Mouse (Mus musculus) cerebellum, adult 18-20 months (tissue): Measurements from ENCODE around the gene Acot5.
"Not testable (repeated sequence)": the region's sequence is repeated elsewhere in the genome, so short reads cannot be mapped to it uniquely, and the experiment has no call there.

Experiments used
- DNase-seq, 2 experiments: peaks; one replicate each; pipeline ENCODE4 v3.0.0; 2021

Gene Acot5

DNA sequence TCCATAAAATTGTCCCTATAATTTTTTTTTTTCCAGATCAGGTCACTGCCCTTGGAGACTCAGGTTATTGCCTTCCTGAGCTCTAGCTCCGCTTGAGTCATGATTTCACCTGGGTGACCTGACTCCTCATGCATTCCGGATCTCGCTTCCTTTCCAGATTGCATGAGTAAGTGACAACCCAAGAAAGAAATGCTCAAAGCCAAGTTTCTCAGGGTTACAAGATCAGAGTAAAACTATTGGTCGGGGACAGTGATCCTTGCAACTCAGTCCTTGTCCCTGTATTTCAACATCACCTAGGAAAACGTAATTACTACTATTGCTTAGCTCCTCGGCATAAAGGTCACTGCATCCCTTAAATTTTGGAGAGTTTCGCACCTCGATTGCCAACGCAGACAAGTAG, at the start of gene Acot5:
Gene Acot5, plus strand, starts transcription at position 340 of the 400 bp plus-strand sequence.
- no peak for DNase-seq

DNA sequence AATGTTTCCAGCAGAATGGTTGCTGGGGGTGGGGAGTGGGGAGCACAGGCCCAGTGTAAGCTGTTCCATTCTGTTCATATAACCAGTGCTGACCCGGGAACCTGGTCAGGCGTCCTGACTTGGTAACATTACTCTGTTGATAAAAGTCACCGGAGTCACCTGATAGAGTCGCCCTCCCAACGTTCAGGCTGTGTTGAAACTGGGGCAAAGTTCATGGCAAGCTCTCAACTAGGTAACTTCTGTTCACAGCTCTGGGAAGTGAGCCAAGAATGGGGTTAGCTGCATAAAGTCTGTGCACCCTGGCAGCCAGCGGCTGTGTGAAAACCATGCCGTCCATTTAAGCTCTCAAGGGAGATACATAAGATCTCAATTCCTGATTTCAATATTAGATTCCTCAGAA, 48.6 kb upstream of the Acot5 start:
- not testable (repeated sequence) for DNase-seq

DNA sequence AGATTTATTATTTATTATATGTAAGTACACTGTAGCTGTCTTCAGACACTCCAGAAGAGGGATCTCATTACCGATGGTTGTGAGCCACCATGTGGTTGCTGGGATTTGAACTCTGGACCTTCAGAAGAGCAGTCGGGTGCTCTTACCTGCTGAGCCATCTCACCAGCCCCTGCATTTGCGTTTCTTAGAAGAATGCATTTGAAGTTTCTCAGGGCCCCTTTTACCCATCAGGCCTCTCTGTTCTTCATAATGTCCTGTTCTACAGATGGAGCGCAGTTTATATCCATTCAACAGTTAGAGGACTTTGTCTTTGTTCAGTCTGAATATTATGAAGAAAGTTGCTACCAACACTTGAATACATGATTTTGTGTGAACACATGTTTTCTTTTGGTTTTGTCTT, 46.9 kb upstream of the Acot5 start:
- DNase-seq: not testable (repeated sequence)

DNA sequence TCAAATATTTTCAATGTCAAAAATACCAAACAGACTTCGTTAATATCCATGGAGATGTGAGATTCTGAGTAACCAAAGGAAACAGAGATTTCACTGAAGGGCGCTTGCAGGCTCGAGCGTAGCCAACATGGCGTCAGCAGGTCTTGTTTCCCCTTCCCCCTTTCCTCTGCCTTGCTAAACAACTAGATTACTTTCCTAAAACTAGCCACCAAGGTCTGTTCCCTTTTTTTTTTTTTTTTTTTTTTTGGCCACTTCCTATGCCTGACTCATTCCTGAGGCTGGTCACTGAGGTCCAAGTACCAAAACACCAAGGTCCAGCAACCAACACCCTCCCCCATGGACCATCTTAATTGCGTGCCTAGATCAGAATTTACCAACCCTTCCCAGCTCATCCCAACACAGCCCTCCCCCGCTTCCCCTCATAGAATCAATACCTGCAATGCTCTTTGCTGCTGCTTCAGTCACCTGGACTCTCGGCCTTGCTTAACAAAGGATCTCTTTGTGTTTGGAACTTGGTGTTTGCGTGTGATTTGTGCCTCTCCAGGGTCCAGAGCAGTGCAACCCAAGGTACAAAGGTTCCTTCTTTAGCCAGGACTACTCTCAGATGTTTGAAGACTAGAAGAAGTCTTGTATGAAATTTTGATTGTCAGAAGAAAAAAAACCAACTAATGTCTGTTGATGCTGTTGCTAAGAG, 45.9 kb upstream of the Acot5 start:
- DNase-seq: no peak

DNA sequence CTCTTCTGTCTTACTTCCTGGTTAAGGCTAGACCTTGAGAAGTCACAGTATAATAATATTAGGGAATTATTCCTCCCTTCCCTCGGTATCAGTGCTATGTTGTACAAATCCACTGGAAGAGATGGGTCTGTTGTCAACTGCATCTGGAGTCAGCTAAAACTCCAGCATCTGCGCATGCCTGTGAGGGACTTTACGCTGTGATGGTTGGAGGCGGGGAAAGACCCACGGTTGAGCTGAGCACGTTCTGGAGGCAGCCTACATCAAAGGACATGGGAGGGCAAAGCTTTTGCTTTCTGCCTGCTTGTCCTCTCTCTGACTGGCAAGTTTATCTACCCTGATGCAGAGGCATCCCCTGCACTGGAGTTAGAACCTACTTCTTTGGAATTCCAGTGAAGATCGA, 43.2 kb upstream of the Acot5 start:
- DNase-seq: no peak

DNA sequence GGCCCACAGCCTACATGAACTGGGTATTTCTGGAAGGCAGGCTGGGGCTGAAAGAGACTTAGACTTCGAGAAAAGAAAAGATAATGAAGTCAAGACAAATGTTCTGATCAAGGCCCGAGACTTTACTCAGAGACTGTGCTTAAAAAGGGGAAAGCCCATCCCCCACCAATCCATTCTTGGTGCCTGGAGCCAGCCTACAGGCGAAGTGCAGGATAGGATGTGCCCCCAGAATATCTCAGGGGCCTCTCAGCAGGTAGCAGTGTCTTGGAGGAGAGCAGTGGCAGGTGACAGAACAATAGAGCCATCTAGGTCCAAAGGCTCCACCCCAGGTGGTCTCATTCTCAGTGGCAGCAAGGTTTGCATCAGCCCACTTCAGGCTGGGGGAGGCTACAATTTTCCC, 40.8 kb upstream of the Acot5 start:
- not testable (repeated sequence) for DNase-seq

DNA sequence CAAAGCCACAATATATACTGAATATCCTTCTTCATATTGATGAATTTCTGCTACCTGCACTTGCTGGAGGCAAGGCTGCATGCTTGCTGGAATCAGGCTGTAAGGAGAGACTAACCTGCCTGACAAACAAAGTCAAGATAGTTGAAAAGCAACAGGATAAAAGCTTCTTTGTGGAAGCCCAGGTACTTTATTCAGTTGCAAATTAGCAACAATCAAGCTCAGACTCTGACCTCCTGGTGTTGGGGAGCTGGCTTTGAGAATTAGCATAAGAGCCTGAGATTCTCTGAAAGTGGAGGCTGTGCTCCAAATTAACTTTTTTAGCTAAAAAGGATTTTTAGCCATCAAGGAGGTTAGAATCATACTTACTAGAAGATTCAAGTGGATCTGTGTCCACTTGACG, 40.1 kb upstream of the Acot5 start:
- not testable (repeated sequence) for DNase-seq

DNA sequence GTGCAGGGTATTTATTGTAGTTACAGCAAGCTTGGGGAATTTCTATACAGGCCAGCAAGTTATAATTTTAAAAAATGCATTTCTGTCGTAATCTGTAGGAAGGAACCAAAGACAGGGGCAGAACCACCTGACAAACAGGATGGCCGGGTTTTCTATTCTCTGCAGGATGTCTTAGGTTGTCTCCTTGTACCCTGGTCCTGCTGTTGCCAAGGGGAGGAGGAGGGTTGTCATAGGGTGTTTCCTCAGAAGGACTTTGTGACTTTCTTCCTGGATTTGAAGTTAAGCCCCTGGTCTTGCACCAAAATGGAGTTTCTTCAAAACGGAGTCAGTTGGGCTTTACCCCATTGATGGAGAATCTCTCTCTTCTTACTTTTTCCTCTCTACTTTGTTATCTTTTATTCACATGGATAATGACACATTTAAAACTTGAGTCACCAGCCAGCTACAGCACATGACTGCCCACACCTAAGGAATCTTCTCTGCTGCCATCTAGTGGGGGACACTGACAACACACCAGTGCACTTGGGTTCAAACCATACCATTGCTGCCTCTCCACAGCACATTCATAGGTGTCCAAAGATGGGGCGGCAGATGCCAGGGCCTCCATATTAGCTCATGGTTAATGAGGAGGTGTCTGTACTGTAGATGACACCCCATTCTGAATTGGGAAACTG, 38.3 kb upstream of the Acot5 start:
- peak; percentile 82 to 83 for DNase-seq

DNA sequence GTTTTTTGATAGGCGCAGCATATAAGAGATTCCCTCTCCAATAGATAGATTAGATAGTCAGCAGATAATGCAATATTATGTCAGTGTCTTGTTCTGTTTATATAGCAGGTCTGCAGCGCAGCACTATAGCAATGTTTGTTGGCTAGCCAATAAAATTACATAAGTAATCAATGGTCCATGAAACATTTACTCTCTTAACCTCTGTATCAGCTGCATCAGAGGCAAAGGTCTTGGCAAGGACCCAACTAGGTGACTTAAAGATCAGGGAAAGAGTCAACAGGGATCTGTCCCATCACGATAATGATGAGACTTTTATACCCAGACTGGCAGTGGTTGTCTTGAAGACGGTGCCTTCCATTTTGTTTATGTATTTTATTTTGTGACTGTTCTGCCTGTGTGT, 36.3 kb upstream of the Acot5 start:
- no peak for DNase-seq

DNA sequence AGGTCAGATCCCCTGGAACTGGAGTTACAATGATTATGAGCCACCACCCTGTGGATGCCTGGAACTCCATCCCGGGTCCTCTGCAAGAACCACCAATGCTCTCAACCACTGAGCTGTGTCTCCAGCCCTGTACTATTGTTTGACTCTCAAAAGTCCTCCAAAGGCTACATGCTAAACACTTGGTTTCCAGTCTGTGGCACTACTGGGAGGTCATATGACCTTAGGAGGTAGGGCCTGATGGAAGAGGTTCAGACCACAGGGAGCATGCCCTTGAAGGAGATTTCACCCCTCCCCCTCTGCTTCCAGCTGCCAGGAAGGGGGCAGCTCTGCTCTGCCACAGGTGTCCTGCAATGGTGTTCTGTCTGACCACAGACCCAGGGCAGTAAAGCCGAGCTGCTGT, 35.8 kb upstream of the Acot5 start:
- DNase-seq: not testable (repeated sequence)

DNA sequence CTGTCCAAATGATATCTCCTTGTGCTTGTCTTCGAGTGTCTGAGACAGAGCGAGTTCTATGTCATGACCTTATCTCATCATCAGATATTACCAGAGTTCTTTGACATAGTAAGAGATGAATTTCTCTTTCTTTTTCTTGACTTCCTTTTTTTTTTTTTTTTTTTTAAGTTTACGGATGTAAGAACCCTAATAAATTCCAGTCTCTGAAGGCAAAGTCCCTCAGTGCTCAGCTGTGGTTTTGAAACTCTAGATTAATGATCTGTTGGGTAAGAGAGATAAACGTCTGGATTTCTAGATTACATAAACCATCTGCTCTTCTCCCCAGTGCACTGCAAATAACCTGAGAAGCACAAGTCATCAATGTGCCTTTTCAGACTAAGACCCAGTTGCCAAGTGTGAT, 35.0 kb upstream of the Acot5 start:
- no peak for DNase-seq

DNA sequence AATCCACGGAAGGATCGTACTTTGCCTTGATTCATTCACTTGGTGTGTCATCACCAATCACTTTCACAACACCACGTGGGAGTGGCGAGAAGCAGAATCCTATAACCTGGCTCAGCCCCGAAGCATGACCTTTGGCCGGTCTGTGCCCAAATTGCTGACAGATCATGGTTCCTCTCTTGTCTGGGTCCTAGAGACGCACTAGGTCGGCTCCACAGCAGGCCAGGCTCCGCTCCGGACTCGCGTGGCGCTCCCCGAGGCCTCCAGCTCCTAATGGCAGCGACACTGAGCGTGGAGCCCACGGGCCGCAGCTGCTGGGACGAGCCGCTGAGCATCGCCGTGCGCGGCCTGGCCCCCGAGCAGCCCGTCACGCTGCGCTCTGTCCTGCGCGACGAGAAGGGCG, 30.9 kb upstream of the Acot5 start, which contains the start of gene Acot4:
Gene Acot4, plus strand, starts transcription at position 139 of the 400 bp plus-strand sequence.
- peak in 1 of 2 experiments; percentile 17 for DNase-seq

DNA sequence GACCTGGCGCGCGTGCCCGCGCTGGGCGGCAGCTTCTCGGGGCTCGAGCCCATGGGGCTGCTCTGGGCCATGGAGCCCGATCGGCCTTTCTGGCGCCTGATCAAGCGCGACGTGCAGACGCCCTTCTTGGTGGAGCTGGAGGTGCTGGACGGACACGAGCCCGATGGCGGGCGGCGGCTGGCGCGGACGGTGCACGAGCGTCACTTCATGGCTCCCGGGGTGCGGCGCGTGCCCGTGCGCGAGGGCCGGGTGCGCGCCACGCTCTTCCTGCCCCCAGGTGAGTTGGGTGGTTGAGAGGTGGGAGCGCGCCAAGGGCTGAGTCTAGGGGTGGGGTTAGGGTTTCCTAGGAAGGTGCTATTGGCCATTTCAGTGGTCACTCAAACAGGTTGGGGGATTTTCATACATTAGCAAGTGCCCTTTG, 30.4 kb upstream of the Acot5 start, which contains the start of gene Gm49366:
Gene Gm49366, plus strand, starts transcription at position 245 of the 421 bp plus-strand sequence.
- DNase-seq: peak; percentile 33 to 60

DNA sequence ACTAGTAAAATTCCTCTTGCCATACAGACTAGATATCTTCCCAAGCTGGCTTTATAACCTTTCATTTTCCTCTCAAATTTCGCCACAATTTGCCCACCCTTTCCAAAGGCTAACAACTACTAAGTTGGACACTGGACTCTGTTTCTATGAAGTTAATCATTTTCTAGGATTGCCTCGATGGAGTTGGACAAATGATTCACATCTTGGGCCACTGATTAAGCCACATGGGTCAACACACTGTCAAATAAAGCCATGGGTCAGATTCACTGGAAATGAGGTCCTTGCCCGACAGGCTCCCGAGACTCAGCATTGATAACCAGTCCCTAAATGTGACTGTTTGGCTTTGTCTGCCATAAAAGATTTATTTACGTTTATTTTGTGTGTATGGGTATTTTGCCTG, 26.9 kb upstream of the Acot5 start:
- DNase-seq: no peak

DNA sequence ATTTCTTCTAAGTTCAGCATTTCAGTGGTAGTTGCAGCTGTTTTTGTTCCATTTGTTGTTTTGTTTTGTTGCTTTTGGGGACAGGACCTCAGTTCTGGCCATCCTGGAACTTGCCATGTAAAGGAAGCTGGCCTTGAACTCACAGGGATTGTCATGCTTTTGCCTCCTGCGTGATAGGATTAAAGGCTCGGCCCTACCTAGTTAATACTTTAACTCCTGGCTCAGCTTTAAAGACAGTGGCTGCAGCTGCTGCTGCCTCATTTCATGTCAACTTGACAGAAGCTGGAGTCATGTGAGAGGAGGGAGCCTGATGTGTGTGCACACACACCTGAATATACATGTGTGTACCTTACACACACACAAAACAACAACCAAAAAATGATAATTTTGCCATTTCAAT, 25.1 kb upstream of the Acot5 start:
- DNase-seq: no peak

DNA sequence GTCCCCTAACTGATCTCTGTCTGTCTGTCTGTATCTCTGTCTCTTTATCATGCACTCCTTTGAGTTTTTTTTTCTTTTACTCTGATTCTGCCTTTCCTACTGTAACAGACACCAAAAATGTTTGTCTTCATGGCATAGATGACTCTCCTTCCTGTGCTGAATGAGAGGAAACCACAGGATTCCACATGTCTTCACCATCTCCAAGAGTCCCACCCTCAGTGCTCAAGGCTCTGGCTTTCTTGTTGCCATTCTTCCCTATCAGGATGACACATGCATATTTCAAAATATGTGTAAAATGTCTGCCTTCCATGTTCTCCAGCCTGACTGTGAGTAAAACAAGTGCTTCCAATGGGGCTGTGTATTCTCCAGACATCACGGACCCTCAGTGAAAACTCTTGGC, 22.2 kb upstream of the Acot5 start:
- no peak for DNase-seq

DNA sequence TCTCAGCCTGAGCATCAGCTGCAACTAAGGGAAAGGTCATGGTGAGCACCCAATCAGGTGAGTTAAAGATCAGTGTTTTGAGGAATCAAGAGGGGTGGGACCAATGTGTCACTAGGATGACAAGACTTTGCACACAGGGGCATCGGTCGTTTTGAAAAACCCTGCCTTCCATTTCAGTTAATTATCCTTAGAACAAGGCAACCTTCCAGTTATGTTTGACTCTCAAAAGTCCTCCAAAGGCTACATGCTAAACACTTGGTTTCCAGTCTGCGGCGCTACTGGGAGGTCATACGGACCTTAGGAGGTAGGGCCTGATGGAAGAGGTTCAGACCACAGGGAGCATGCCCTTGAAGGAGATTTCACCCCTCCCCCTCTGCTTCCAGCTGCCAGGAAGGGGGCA, 18.4 kb upstream of the Acot5 start:
- not testable (repeated sequence) for DNase-seq

DNA sequence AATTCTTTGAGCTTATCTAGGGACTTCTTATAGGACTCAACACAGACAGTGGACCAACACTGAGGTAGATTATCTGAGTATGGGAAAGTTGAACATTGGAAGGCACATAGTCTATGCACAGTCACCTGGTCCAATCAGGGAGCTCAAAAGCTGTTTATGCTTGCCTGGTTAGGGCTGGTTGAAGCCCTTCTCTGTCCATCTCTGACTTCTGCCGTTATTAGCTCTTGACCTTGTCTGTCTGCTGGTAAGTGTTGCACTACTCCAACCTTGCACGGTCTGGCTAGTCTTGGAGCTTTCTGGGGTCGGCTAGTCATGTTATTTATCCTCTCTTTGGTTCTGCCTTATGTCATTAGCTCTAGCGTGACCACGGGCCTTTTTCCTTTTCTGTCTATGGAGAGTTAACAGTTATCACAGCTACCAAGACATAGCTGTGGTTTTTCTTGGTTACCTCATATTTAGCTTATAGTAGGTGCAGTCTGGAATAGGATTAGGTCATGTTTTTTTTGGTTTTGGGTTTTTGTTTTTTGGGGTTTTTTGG, 17.1 kb upstream of the Acot5 start, which contains the start of gene Acot3:
Gene Acot3, plus strand, starts transcription at position 208 of the 538 bp plus-strand sequence.
- no peak for DNase-seq

DNA sequence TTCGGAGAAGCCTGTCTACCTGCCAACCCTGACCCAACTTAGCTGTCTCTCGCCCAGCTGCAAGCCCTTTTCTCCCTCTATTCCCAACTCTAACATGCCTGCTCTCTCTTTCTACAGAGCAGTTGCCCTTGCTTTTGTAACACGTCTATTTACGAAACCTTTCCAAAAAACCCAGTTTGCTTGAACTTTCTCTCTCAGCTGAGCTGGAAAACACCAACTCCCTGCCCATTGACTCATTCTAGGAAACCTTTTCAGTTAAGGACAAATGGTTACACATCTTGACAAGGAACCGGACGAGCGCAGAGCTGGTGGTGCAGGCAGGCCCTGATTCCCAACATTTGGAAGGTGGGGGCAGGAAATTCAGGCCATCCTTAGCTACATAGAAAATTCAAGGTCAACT, 16.5 kb upstream of the Acot5 start:
- no peak for DNase-seq

DNA sequence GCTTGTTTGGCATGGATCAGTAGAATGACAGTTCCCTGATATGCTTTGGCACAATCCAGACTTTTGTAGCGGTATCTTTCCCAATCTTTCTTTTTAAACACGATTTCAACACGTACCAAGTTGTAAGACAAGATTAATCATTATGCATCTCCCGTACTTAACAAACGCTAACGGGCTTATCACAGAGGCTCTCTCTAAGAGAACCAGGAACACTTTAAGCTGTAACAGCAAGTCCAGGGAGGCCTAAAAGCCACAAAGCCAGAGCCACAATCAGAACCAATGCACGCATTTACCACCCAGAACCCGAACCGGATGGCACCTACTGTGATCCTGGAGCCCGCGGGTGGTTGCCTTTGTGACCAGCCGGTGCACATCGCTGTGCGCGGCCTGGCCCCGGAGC, 16.0 kb upstream of the Acot5 start:
- peak in 1 of 2 experiments; percentile 26 for DNase-seq

DNA sequence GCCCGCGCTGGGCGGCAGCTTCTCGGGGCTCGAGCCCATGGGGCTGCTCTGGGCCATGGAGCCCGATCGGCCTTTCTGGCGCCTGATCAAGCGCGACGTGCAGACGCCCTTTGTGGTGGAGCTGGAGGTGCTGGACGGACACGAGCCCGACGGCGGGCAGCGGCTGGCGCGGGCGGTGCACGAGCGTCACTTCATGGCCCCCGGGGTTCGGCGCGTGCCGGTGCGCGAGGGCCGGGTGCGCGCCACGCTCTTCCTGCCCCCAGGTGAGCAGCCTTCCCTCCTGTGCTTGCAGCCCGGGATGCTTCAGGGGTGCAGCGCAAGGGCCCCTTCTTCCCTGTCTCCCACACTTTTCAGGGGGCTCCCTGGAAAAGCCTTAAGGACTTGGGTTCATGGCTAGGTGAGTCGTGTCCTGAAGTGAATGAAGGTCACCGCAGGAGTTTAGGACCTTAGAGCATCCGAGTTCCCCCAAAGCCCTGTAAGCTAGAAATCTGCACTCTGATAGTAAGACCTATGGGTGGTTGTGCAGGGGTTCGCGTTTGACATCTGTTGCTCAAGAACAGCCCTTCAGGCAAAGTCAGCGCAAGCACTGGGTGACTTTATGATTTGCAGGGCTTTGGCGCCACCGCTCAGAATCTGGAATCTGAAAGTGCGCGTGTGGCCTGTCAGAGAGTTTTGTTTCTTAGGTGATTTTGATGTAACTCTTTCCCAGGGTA, 15.3 kb upstream of the Acot5 start:
- DNase-seq: peak; percentile 23 to 30

DNA sequence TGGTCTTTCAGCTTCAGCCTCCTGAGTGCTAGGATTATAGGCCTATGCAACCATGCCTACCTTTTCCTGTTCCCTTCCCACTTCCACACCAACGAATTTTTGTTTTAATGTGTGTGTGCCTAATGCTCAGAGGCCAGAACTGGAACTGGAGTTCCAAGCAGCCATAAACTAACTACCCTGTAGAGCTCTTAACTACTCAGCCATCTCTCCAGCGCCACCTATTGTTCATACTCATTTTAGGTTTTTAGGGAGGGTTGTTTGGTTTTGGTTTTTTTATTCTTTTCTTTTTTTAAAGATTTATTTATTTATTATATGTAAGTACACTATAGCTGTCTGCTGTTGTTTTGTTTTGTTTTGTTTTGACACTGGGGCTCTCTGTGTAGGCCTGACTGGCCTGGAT, 8.2 kb upstream of the Acot5 start:
- DNase-seq: peak; percentile 15 to 28

DNA sequence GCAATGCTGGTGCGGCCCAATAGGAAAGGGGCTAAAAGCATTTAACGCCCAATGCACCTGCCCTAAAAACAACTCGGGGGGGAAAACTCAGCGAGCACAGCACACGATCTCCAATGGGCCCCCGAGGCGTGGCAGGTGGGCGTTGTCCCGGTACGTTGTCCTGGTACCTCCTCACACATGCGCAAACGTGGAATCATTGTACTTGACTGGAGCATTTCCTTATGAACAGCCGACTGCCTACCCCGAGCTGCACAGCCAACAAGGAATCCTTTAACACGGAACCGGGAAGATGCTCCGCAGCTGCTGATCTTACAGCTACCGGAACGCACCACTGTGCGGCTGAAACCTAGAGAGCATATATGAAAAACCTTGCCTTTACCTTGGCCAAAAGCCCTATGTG, 6.8 kb upstream of the Acot5 start:
- no peak for DNase-seq
